Mouse (Mus musculus): ENCODE measurements at regions not wholly inside any gene's neighbourhood (a gene's known extent, or its start where the extent isn't known, plus 50 kb on each side); places are given as distances from the start of the nearest gene placed in this dataset.
A peak's percentile ranks its signal among the peaks of the same experiment; 100 is the strongest.

DNA sequence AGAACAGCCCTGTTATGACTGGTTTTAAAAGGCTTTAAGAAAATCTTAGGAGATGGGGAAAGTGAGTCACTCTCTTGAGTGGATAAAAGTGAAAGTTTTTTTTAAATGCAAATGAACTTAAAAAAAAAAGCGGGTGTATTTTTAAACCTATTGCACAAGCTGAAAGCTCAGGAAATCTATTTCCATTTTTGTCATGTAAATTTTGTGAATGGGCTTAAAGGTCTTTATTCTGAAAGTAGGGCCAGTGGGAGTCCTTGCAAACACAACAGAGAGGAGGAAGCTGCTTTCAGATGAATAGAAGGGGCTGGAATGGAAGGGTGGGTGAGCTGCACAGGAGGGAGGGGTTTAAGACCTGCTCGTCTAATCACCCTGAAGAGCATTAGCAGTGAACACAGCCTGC is 62.9 kb downstream of the Fam84a start:
- no peaks in the 10 kb centered on the region for H3K4me1 ChIP-seq
- WGBS, result 52% methylated on average over 2 of the region's 2 CpGs
- H3K4me3 ChIP-seq (replicated peaks), result no peak overlapping the region
- no peak overlapping the region for H3K4me2 ChIP-seq
- ATAC-seq (ENCODE audit: insufficient read depth, low FRiP score, low read depth), result no peak
- no peak overlapping the region for H3K27ac ChIP-seq
- H3K9ac ChIP-seq, result no peak overlapping the region
- H3K27me3 ChIP-seq (replicated peaks), result no peaks in the 10 kb centered on the region
- H3K36me3 ChIP-seq, result no peaks in the 10 kb centered on the region
- no peaks in the 10 kb centered on the region for H3K9me3 ChIP-seq

DNA sequence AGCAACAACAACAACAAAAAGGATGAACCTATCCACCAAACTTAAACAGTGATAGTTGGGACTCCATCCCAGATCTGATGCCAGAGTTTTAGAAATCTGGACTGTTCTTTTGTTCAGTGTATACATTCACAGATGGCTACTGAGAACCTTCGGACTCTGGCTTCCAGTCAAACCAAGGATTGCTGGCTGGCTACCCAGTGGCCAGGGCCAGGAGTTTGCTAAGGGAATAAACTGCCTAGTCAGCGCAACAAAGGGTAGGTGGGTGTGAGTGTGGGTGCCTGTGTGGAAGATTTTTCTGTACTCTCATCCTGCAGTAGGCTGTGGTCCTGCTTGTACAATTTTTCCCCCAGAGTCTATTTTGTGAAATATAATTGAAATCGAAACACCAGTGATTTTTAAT is 69.1 kb downstream of the Fam84a start:
- ATAC-seq (ENCODE audit: insufficient read depth, low FRiP score, low read depth), result no peak
- Histone ChIP-seq H3K27ac (no peak overlapping the region), H3K4me2 (no peak overlapping the region), H3K9ac (no peak overlapping the region), H3K36me3 (no peaks in the 10 kb centered on the region), H3K27me3 (replicated peaks) (no peaks in the 10 kb centered on the region), H3K4me1 (no peaks in the 10 kb centered on the region), H3K9me3 (no peaks in the 10 kb centered on the region), H3K4me3 (replicated peaks) (no peak overlapping the region)
- 78% methylated on average over 3 of the region's 3 CpGs for WGBS

DNA sequence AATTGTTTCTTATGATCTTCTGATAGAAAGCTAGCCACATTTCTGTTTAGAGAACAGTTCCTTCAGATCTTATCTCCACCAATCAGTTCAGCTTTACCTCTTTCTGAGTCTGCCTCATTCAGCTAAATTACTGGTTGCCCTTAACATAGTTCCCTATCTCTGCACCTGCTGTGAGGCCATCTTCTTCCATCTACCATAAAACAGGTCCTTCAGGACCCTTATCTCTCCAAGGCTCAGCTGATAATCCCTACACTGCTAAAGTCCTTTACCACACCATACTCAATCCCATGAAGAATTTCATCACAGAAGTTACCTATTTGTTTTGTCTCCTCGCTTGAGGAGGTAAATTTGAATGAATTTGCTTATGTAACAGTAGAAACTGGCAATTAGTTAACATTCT is 72.0 kb downstream of the Fam84a start:
- Histone ChIP-seq H3K9ac (no peak overlapping the region), H3K4me3 (replicated peaks) (no peak overlapping the region)
- 66% methylated on average over 1 of the region's 1 CpGs for WGBS

DNA sequence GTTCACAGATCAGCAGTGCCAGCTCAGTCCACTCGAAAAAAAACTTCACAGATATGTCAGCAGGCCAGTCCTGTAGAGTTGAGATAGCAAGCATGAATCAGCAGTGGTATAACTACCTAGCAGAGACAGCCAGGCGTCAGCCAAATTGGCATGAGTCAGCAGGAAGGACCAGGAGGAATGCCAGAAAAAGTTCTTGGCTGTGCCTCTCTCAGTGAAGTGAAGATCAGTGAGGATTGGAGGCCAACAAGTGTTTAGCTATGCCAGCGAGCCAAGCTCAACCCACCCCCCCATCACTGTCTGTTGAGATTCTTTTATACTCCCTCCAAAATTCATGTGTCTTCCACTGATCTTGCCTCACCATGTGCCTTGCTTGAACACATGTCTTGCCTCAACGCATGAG is 82.8 kb downstream of the Fam84a start:
- H3K9ac ChIP-seq, result no peak overlapping the region
- no peaks in the 10 kb centered on the region for H3K36me3 ChIP-seq
- no peak for ATAC-seq (ENCODE audit: insufficient read depth, low FRiP score, low read depth)
- 65% methylated on average over 4 of the region's 4 CpGs for WGBS
- H3K4me3 ChIP-seq (replicated peaks), result no peak overlapping the region
- H3K27ac ChIP-seq, result no peak overlapping the region
- H3K4me1 ChIP-seq, result no peaks in the 10 kb centered on the region
- no peak overlapping the region for H3K4me2 ChIP-seq
- H3K9me3 ChIP-seq, result no peaks in the 10 kb centered on the region
- H3K27me3 ChIP-seq (replicated peaks), result no peaks in the 10 kb centered on the region

More for the DNA sequence above, 72.0 kb downstream of the Fam84a start:
- H3K4me2 ChIP-seq, result no peak overlapping the region
- no peak overlapping the region for H3K27ac ChIP-seq
- no peaks in the 10 kb centered on the region for H3K27me3 ChIP-seq (replicated peaks)
- no peak for ATAC-seq (ENCODE audit: insufficient read depth, low FRiP score, low read depth)
- no peaks in the 10 kb centered on the region for H3K4me1 ChIP-seq
- no peaks in the 10 kb centered on the region for H3K36me3 ChIP-seq
- H3K9me3 ChIP-seq, result no peaks in the 10 kb centered on the region

DNA sequence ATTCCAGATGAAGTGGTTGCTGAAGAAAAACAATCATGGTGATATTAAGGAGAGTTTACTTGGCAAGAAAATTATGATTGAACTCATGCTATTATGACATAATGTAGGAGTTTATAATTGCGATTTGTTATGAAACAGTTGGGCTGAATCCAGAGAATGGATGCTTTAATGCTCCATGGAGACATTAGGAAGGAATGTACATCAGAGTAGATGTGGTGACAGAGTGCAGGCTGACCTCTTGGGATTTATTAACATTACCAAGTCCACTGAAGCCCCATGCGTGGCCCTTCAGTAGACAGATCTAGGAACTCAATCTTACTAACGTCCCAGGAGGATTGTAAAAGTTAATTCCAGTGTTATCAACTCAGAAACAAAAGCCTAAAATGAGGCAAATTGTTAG is 86.5 kb downstream of the Fam84a start:
- Histone ChIP-seq H3K4me1 (no peaks in the 10 kb centered on the region), H3K4me3 (replicated peaks) (no peak overlapping the region), H3K27ac (no peak overlapping the region), H3K27me3 (replicated peaks) (no peaks in the 10 kb centered on the region), H3K4me2 (no peak overlapping the region), H3K9me3 (no peaks in the 10 kb centered on the region), H3K9ac (no peak overlapping the region), H3K36me3 (no peaks in the 10 kb centered on the region)
- peak; percentile 50; the same call in 1 of the 2 replicates for ATAC-seq (ENCODE audit: insufficient read depth, low FRiP score, low read depth)
- WGBS, result 45% methylated on average over 3 of the region's 3 CpGs

DNA sequence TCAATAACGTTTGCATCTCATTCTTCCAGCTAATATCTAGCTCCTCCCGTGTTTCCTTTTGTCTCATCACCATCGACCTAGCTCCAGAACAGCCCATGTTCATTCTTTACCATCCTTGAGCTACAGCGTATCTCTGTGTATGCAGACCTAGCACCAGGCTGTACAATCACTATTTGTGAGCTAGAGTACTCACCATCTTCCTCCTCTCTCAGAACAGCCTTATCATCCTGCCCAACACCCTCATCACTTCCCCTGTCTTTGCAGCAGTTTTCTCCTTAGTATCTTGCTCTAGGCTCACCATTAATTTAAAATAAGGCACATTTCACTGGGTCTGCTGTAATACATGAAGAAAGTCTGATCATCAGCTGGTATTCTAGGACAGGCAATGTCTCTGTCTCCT is 88.6 kb downstream of the Fam84a start:
- Histone ChIP-seq H3K27ac (no peak overlapping the region), H3K9me3 (no peaks in the 10 kb centered on the region), H3K9ac (no peak overlapping the region), H3K27me3 (replicated peaks) (no peaks in the 10 kb centered on the region), H3K4me2 (no peak overlapping the region), H3K4me1 (no peaks in the 10 kb centered on the region), H3K4me3 (replicated peaks) (no peak overlapping the region), H3K36me3 (no peaks in the 10 kb centered on the region)
- WGBS, result 80% methylated on average over 4 of the region's 4 CpGs
- ATAC-seq (ENCODE audit: insufficient read depth, low FRiP score, low read depth), result no peak

DNA sequence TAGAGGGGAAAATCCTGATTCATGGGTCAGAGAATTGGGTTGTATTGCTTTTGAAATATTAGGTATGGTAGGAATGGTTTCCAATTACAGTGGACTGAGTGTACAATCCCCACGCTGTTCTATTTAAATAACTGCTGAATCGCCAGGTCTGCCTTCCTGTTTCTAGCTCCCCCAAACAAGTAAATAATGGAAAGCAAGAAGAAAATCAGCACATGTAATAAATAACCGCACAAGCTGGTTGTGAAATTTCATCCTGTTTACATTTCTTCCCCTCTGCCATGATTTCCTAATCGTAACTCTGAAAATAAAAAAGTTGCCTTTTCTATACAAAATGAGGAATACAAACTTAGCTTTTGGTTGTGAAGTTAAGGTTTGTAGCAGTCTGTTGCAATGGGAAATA is 95.7 kb downstream of the Fam84a start:
- WGBS, result 59% methylated on average over 4 of the region's 4 CpGs
- ATAC-seq (ENCODE audit: insufficient read depth, low FRiP score, low read depth), result no peak
- Histone ChIP-seq H3K27ac (no peak overlapping the region), H3K4me2 (no peak overlapping the region), H3K4me3 (replicated peaks) (no peak overlapping the region), H3K9me3 (no peaks in the 10 kb centered on the region), H3K9ac (no peak overlapping the region), H3K4me1 (no peaks in the 10 kb centered on the region), H3K27me3 (replicated peaks) (no peaks in the 10 kb centered on the region), H3K36me3 (no peaks in the 10 kb centered on the region)

DNA sequence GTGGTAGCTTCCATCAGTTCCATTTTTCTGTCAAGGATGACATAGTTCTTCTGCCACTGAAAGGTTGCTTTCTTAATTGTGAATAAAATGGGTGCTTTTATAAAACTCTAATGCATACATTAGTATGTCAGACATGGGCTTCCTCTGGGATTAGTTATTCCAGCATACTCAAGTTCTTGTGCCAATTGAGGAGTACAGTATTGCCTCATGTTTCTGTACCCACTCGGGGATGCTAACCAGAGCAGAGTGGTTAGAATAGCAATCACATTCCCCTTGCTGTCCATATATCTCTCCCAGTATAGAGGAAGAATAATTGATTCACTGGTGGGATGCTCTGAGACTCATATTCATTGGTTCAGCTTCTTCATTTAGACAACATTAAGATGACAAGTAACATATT is 119.5 kb downstream of the Fam84a start:
- H3K27me3 ChIP-seq (replicated peaks), result no peaks in the 10 kb centered on the region
- no peak for ATAC-seq (ENCODE audit: insufficient read depth, low FRiP score, low read depth)
- no peak overlapping the region for H3K27ac ChIP-seq
- H3K4me1 ChIP-seq, result no peaks in the 10 kb centered on the region
- H3K36me3 ChIP-seq, result no peaks in the 10 kb centered on the region
- H3K9me3 ChIP-seq, result no peaks in the 10 kb centered on the region
- 80% methylated on average over 1 of the region's 1 CpGs for WGBS
- no peak overlapping the region for H3K4me3 ChIP-seq (replicated peaks)
- no peak overlapping the region for H3K9ac ChIP-seq
- no peak overlapping the region for H3K4me2 ChIP-seq

DNA sequence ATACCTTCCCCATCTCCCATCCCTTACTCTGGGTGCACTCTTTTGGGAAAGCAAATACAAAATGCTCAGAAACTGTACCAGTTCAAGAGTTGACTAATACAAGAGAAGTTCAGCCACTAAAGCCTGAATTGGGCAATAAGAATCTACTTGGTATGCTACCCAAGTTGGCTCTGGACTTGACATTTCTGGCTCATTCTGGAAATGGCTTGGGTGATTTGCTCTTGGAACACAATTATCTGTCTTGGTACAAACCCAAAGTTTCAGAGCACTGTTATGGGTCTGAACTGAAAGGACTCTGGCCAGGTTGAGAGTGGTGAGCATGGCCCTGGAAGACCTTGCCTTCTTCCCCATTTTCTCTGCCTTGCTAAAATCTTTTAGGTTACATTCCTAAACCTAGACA is 136.6 kb downstream of the Fam84a start:
- Histone ChIP-seq H3K9ac (no peak overlapping the region), H3K4me1 (no peaks in the 10 kb centered on the region), H3K4me2 (no peak overlapping the region), H3K36me3 (no peaks in the 10 kb centered on the region), H3K9me3 (no peaks in the 10 kb centered on the region), H3K27ac (no peak overlapping the region), H3K27me3 (replicated peaks) (no peaks in the 10 kb centered on the region), H3K4me3 (replicated peaks) (no peak overlapping the region)
- no peak for ATAC-seq (ENCODE audit: insufficient read depth, low FRiP score, low read depth)

DNA sequence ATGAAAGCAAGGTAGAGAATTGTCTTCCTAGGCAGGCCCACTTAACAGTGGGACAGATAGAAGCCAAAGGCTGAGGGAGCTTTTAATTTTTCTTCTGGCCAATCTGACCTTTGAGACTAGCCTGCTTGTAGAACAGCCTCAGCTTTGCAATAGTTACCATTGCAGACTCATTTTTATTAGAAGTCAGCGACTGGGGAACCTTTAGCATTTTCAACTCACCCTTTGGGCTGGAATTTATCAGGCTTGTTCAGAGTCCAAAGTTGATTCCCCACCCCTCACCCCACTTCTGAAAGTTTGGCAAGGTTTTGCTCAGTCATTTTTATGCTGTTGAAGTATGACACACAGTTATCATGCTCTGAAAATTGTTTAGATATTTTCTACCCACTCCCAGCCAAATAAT is 145.9 kb downstream of the Fam84a start:
- WGBS, result 51% methylated on average over 1 of the region's 1 CpGs
- ATAC-seq (ENCODE audit: insufficient read depth, low FRiP score, low read depth), result no peak

DNA sequence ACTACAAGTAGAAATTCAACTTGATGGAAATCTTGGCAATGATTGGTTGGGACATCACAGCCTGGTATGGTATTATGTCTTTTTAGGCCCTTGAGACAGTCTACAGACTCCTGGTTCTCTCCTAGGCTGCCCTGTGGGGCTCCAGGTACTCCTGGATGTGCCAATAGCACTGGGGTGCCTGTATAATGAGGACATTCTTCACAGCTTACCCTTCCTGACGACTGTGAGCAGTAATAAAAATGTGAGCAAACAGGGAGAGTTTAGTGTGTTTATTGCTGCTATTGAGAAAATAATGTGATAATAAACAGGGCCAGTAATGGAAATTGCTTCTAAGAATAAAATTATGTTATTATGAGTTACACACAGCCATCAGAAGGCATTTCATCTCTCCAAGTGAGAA is 150.2 kb downstream of the Fam84a start:
- ATAC-seq (ENCODE audit: insufficient read depth, low FRiP score, low read depth), result no peak
- WGBS, result 33% methylated on average over 1 of the region's 1 CpGs
- Histone ChIP-seq H3K4me1 (no peaks in the 10 kb centered on the region), H3K27me3 (replicated peaks) (no peaks in the 10 kb centered on the region), H3K9ac (no peak overlapping the region), H3K4me3 (replicated peaks) (no peak overlapping the region), H3K27ac (no peak overlapping the region), H3K9me3 (no peaks in the 10 kb centered on the region), H3K4me2 (no peak overlapping the region), H3K36me3 (no peaks in the 10 kb centered on the region)

More for the DNA sequence above, 145.9 kb downstream of the Fam84a start:
- no peak overlapping the region for H3K27ac ChIP-seq
- H3K4me2 ChIP-seq, result no peak overlapping the region
- no peaks in the 10 kb centered on the region for H3K36me3 ChIP-seq
- H3K4me1 ChIP-seq, result no peaks in the 10 kb centered on the region
- H3K27me3 ChIP-seq (replicated peaks), result no peaks in the 10 kb centered on the region
- H3K9ac ChIP-seq, result no peak overlapping the region
- H3K9me3 ChIP-seq, result no peaks in the 10 kb centered on the region
- no peak overlapping the region for H3K4me3 ChIP-seq (replicated peaks)

DNA sequence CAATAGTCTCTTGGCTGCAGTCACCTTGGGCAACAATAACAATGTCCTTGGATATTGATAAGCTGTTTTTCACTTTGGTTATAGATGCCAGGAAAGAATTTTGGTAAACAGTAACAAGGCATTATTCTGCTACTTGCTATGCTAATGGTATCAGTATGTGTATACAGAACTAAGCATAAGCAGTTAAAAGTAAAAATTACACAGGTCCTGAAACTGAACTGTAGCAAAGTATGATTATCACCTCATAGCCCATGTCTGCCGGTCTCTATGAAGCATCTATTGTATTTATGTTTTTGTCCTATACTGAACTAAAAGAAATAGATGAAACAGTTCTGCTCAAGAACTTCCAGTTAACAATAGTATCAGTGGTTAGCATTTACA is 167.5 kb downstream of the Fam84a start:
- ATAC-seq (ENCODE audit: insufficient read depth, low FRiP score, low read depth), result no peak
- Histone ChIP-seq H3K4me2 (no peak overlapping the region), H3K9ac (no peak overlapping the region), H3K4me3 (replicated peaks) (no peak overlapping the region), H3K4me1 (no peaks in the 10 kb centered on the region), H3K27ac (no peak overlapping the region), H3K27me3 (replicated peaks) (no peaks in the 10 kb centered on the region), H3K9me3 (no peaks in the 10 kb centered on the region), H3K36me3 (no peaks in the 10 kb centered on the region)
- WGBS, result 92% methylated on average over 1 of the region's 1 CpGs

DNA sequence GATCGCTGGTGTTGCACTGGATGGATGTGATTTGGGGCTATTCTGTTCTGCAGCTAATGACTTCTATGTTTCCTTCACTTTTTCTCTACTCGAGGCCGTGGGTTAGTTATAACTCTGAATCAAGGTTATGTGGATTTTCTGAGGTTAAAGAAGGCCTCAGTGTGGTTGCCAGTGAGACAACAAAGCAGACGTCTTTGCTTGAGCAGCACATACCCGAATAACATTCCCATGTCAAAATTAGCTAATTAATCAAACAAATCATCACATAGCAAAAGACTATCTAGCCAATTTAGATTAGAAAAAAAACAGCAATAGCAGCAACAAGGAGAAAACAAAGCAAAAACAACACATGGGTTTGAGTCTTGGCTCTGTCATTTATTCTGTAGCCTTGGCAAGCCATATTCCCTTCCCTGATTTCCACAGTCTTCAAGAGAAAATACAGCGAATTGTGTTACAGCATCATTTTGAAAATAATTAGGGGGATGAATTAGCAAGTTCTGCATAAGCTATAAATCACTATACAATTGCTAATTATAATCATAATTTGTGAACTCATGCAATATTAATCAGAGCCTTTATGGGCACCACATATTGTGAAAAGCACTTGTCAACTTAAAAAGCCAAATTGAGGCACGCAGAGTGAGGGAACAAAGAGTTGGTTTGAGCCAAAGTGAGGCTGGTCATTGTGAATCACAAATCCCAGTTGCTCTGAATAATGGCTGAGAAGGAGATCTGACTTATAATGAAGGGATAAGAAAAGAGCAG is 168.0 kb downstream of the Fam84a start:
- Histone ChIP-seq H3K27ac (no peak overlapping the region), H3K9ac (no peak overlapping the region), H3K9me3 (no peaks in the 10 kb centered on the region), H3K4me1 (no peaks in the 10 kb centered on the region), H3K27me3 (replicated peaks) (no peaks in the 10 kb centered on the region), H3K4me3 (replicated peaks) (no peak overlapping the region), H3K36me3 (no peaks in the 10 kb centered on the region), H3K4me2 (no peak overlapping the region)
- ATAC-seq (ENCODE audit: insufficient read depth, low FRiP score, low read depth), result no peak
- 72% methylated on average over 7 of the region's 7 CpGs for WGBS
